Mouse (Mus musculus): ENCODE data around the gene Gm13693. TPM values are rescaled to one million over a fixed set of nuclear protein-coding genes. Genes with fewer than 3 reads are reported as not detected.
A peak's percentile ranks its signal among the peaks of the same experiment; 100 is the strongest.
"Not testable (repeated sequence)": the region's sequence is repeated elsewhere in the genome, so short reads cannot be mapped to it uniquely, and the experiment has no call there.

Gene Gm13693
- under 1 TPM; 0.60 to 0.80 TPM for total RNA-seq (2021)
- long read RNA-seq, experiment 1, result 0 reads
- long read RNA-seq, experiment 2, result 0 reads

- DNase-seq; intact Hi-C loops (cut with DNase I; ENCODE audit: low total_unique reads): not testable (repeated sequence)
Measured at GRCm38 (mm10) chr2:83961203-83961602, at the start of gene Gm13693. Gene Gm13693, plus strand, starts transcription at chr2:83961503.

- intact Hi-C loops (cut with DNase I; ENCODE audit: low total_unique reads), result no loop called here
- DNase-seq, result no peak
Measured at GRCm38 (mm10) chr2:83929478-83930088, 31.7 kb upstream of the Gm13693 start.

GRCm38 (mm10) chr2:83940931-83941361, 20.4 kb upstream of the Gm13693 start, which contains the start of gene Zswim2:
Gene Zswim2, minus strand, starts transcription at chr2:83941228.
- intact Hi-C loops (cut with DNase I; ENCODE audit: low total_unique reads), result no loop called here
- peak; percentile 30 for DNase-seq

GRCm38 (mm10) chr2:83941378-83941777, 19.9 kb upstream of the Gm13693 start:
- intact Hi-C loops (cut with DNase I; ENCODE audit: low total_unique reads), result no loop called here
- no peak for DNase-seq

DNA sequence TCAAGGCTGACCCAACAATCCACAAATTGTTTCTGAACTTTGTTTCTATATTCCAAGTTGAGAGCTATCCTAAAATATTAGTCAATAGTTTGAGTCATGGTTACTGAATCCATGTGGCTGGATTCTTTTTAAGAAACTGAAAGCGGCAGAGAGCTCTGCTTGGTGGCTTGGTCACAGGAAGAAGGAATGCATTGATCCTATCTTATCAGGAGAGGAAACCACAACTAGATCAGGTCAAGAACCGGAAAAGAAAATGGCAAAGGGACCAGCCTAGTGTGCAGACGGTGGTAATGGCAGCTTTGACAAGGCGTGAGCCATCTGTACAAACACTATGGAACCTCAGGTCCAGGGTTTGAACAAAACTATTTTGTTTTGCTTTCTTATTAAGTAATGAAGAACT, 19.5 kb upstream of the Gm13693 start:
- intact Hi-C loops (cut with DNase I; ENCODE audit: low total_unique reads), result no loop called here
- no peak for DNase-seq

DNA sequence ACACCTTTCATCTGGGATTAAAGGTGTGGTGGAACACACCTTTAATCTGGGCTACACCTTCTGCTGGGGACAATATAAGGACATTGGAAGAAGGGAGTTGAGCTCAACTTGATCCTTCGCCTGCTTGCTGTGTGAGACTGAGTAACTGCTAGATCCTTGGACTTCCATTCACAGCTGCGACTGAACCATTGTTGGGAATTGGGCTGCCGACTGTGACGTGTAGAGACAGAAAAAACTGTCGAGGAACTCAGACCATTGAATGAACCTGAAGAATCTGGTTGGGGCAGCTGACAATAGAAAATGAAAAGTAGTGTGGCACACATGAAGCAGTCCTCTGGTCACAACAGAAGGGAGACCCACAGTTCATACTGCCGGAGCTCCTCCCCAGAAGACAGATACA, 5.9 kb upstream of the Gm13693 start, which contains the start of gene Gm13698:
Gm13698 (plus strand) TSS at position 301 of the 400 bp plus-strand sequence.
- DNase-seq; intact Hi-C loops (cut with DNase I; ENCODE audit: low total_unique reads): not testable (repeated sequence)

DNA sequence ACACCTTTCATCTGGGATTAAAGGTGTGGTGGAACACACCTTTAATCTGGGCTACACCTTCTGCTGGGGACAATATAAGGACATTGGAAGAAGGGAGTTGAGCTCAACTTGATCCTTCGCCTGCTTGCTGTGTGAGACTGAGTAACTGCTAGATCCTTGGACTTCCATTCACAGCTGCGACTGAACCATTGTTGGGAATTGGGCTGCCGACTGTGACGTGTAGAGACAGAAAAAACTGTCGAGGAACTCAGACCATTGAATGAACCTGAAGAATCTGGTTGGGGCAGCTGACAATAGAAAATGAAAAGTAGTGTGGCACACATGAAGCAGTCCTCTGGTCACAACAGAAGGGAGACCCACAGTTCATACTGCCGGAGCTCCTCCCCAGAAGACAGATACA, 5.7 kb downstream of the Gm13693 start, which contains the start of gene Gm13695:
Gm13695 (plus strand) TSS at position 301 of the 400 bp plus-strand sequence.
- DNase-seq; intact Hi-C loops (cut with DNase I; ENCODE audit: low total_unique reads): not testable (repeated sequence)

GRCm38 (mm10) chr2:83972823-83973222, 11.5 kb downstream of the Gm13693 start, which contains the start of gene Gm13696:
Gene Gm13696, plus strand, starts transcription at chr2:83973123.
- DNase-seq; intact Hi-C loops (cut with DNase I; ENCODE audit: low total_unique reads): not testable (repeated sequence)

- intact Hi-C loops (cut with DNase I; ENCODE audit: low total_unique reads); DNase-seq: not testable (repeated sequence)
Measured at GRCm38 (mm10) chr2:83978633-83979032, 17.3 kb downstream of the Gm13693 start, which contains the start of gene Gm13694. Gene Gm13694, plus strand, starts transcription at chr2:83978933.

DNA sequence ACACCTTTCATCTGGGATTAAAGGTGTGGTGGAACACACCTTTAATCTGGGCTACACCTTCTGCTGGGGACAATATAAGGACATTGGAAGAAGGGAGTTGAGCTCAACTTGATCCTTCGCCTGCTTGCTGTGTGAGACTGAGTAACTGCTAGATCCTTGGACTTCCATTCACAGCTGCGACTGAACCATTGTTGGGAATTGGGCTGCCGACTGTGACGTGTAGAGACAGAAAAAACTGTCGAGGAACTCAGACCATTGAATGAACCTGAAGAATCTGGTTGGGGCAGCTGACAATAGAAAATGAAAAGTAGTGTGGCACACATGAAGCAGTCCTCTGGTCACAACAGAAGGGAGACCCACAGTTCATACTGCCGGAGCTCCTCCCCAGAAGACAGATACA, 23.1 kb downstream of the Gm13693 start, which contains the start of gene Gm13697:
Gm13697 (plus strand) TSS at position 301 of the 400 bp plus-strand sequence.
- DNase-seq; intact Hi-C loops (cut with DNase I; ENCODE audit: low total_unique reads): not testable (repeated sequence)

DNA sequence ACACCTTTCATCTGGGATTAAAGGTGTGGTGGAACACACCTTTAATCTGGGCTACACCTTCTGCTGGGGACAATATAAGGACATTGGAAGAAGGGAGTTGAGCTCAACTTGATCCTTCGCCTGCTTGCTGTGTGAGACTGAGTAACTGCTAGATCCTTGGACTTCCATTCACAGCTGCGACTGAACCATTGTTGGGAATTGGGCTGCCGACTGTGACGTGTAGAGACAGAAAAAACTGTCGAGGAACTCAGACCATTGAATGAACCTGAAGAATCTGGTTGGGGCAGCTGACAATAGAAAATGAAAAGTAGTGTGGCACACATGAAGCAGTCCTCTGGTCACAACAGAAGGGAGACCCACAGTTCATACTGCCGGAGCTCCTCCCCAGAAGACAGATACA, 28.9 kb downstream of the Gm13693 start, which contains the start of gene Gm13691:
Gm13691 (plus strand) TSS at position 301 of the 400 bp plus-strand sequence.
- intact Hi-C loops (cut with DNase I; ENCODE audit: low total_unique reads), result not testable (repeated sequence)

GRCm38 (mm10) chr2:83993639-83994255, 32.4 kb downstream of the Gm13693 start:
- intact Hi-C loops (cut with DNase I; ENCODE audit: low total_unique reads); DNase-seq: not testable (repeated sequence)

More for the DNA sequence above, 28.9 kb downstream of the Gm13693 start, which contains the start of gene Gm13691:
- DNase-seq, result not testable (repeated sequence)

GRCm38 (mm10) chr2:83994526-83994925, 33.2 kb downstream of the Gm13693 start:
- DNase-seq; intact Hi-C loops (cut with DNase I; ENCODE audit: low total_unique reads): not testable (repeated sequence)

DNA sequence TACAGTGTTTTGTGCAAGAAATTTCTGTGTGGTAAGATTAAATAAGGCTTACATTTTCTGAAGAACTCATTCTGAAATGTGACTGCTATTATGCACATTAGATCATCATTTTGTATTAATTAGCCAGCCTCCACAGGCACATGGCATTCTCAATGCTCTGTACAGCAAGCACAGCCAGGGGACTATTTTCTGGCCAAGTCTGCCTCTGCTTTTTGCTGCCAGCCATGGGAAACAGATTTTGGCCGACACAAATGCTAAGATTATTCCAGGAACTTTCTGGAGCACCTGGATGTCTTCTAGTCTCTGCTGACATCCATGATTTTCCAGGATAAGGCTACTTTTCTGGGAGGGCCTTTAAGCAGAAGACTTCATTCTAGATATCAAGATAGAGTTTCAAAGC, 47.6 kb downstream of the Gm13693 start:
- DNase-seq, result no peak
- intact Hi-C loops (cut with DNase I; ENCODE audit: low total_unique reads), result no loop called here

DNA sequence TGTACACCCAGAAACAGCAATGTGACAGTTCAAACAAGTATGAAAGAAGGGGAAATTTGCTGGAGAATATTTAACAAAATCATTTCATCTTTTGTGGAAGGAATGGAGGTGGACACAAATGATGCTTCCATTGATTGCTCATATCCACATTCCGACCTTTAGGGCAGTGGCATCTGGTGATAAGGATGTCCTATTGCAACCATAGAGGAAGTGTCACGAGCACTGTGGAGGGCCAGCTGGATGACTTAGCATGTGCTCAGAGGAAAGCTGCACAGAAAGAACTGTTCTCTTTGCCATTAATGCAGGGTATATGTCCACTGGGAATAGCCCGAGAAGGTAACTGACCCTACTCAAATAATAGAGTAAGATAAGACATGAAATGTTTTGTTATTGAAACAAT, 48.5 kb downstream of the Gm13693 start:
- DNase-seq, result no peak
- intact Hi-C loops (cut with DNase I; ENCODE audit: low total_unique reads), result no loop called here

Other genes with a start within 250 kb of the Gm13693 start
- 10 to 100 TPM; 46.3 to 58.0 TPM for gene Itgav, start 237.1 kb upstream of the Gm13693 start, total RNA-seq (2021)
- 1 to 10 TPM; 2.6 to 2.8 TPM for gene Fam171b, start 148.9 kb upstream of the Gm13693 start, total RNA-seq (2021)
- gene Zswim2, start 20.3 kb upstream of the Gm13693 start, total RNA-seq (2021), result not detected
- under 1 TPM; 0.60 to 0.80 TPM for gene Gm13698, start 5.8 kb upstream of the Gm13693 start, total RNA-seq (2021)
- under 1 TPM in 1 of 2 experiments, not detected in 1; 0.60 TPM for gene Gm13695, start 5.8 kb downstream of the Gm13693 start, total RNA-seq (2021)
- under 1 TPM; 0.60 to 0.80 TPM for gene Gm13696, start 11.6 kb downstream of the Gm13693 start, total RNA-seq (2021)
- under 1 TPM; 0.60 to 0.80 TPM for gene Gm13694, start 17.4 kb downstream of the Gm13693 start, total RNA-seq (2021)
- under 1 TPM; 0.60 to 0.80 TPM for gene Gm13697, start 23.2 kb downstream of the Gm13693 start, total RNA-seq (2021)
- gene Gm13691, start 29.1 kb downstream of the Gm13693 start, total RNA-seq (2021), result under 1 TPM; 0.60 to 0.80 TPM

Measured in gastrocnemius, postnatal 14 days (tissue).